Mouse (Mus musculus) embryonic facial prominence, embryonic 14.5 days (tissue): ENCODE results near the gene Reln. TPM values are rescaled to one million over a fixed set of nuclear protein-coding genes. Genes with fewer than 3 reads are reported as not detected.

Source experiments
- ATAC-seq: fragments of 200-750 bp; cut with Nextera tagmentation; 2 replicates; pipeline ENCODE4 v1.8.0; 2017; ENCODE audit warnings: low read depth, moderate number of reproducible peaks, moderate TSS enrichment
- DNase-seq: peaks from one replicate; pipeline ENCODE4 v3.0.0-alpha.2; 2015; ENCODE audit warnings: low spot score
- H3K27ac ChIP-seq: fragments of 300-500 bp; sonication (generic); replicated peaks from 2 replicates; pipeline ENCODE4 v1.5.1; 2014; ENCODE audit warnings: low read depth, mild to moderate bottlenecking, low read length, moderate library complexity
- H3K27me3 ChIP-seq: fragments of 300-500 bp; sonication (generic); replicated peaks from 2 replicates; pipeline ENCODE4 v1.6.1; 2014; ENCODE audit warnings: low read length; ENCODE audit not compliant: control insufficient read depth, insufficient read depth
- H3K36me3 ChIP-seq: fragments of 300-500 bp; sonication (generic); 2 replicates; pipeline ENCODE4 v1.6.1; 2014; ENCODE audit warnings: low read length, mixed read lengths; ENCODE audit not compliant: control insufficient read depth, insufficient read depth
- H3K4me1 ChIP-seq: fragments of 300-500 bp; sonication (generic); 2 replicates; pipeline ENCODE4 v1.6.1; 2014; ENCODE audit warnings: antibody characterized with exemption, low read length; ENCODE audit not compliant: control insufficient read depth, insufficient read depth
- H3K4me2 ChIP-seq: fragments of 300-500 bp; sonication (generic); 2 replicates; pipeline ENCODE4 v1.6.1; 2014; ENCODE audit warnings: low read depth, mild to moderate bottlenecking, low read length, moderate library complexity, mixed read lengths
- H3K4me3 ChIP-seq: fragments of 300-500 bp; sonication (generic); 2 replicates; pipeline ENCODE4 v1.5.1; 2014; ENCODE audit warnings: low read depth, mild to moderate bottlenecking, low read length
- H3K9ac ChIP-seq: fragments of 300-500 bp; sonication (generic); 2 replicates; pipeline ENCODE4 v1.6.1; 2014; ENCODE audit warnings: low read depth, mild to moderate bottlenecking, low read length, moderate library complexity, mixed read lengths
- H3K9me3 ChIP-seq: fragments of 300-500 bp; sonication (generic); 2 replicates; pipeline ENCODE4 v1.6.1; 2016; ENCODE audit warnings: low read length; ENCODE audit not compliant: control insufficient read depth
- WGBS: fragments of 180-500 bp; shearing (Covaris S2); extraction: QIAGEN DNeasy Blood & Tissue Kit; methylation state at CpG from one replicate; pipeline ENCODE4 v1.1.7; 2014; 5-methylcytosine and 5-hydroxymethylcytosine counted together
- polyA plus RNA-seq: library from polyadenylated mRNA; unstranded; fragments of >200 nt; fragmentation: Nextera tagmentation; extraction: Ambion mirVana; gene quantifications from 2 replicates; pipeline ENCODE4 v1.2.1, GENCODE M21; 2014

Gene Reln
- polyA plus RNA-seq, 1 experiment from 2014 or later, result 7.6 TPM

DNA sequence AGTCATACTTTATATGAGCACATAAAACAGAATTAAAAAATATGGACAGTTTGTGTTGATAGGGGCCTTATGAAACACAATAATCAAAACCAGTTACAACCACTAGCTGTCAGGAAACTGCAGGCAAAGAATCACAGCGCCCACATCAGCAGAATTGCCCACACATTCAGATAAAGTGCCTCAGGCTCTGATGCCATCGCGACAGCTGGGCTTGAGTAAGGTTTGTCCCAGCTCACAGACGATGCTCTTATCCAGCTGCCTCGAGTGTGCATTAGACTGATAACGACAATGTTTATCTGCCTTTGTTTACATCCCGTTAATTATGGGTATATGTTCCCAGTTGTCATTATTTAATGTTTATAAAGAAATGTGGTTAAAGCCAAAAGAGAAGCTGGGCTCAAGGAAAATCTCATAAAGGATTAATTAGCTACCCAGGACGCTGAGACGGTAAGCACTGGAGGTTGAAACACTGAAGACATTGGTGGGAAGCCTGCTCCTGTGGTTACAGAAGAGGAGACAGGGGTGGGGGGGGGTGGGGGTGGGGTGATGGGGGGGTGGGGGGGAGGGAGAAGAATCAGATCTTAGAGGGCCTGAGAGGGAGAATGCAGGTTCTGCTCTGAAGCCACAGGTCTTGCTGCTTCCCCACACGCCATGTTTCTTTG lies 492.7 kb downstream of the Reln start:
- Histone ChIP-seq H3K4me2 (no peak overlapping the region), H3K27ac (no peak overlapping the region), H3K9me3 (no peaks in the 10 kb centered on the region), H3K9ac (no peak overlapping the region), H3K4me3 (no peak overlapping the region), H3K27me3 (no peaks in the 10 kb centered on the region), H3K36me3 (no peaks in the 10 kb centered on the region), H3K4me1 (no peaks in the 10 kb centered on the region)
- 46% methylated on average over 10 of the region's 10 CpGs for WGBS
- DNase-seq, result no peak
- ATAC-seq, result no peak

- H3K9me3 ChIP-seq, result no peaks in the 10 kb centered on the region
- no peak overlapping the region for H3K9ac ChIP-seq
- no peak overlapping the region for H3K4me3 ChIP-seq
- H3K27me3 ChIP-seq, result no peaks in the 10 kb centered on the region
- 76% methylated on average over 6 of the region's 6 CpGs for WGBS
- ATAC-seq (no peak), DNase-seq (no peak)
- no peaks in the 10 kb centered on the region for H3K4me1 ChIP-seq
- no peaks in the 10 kb centered on the region for H3K36me3 ChIP-seq
- no peak overlapping the region for H3K27ac ChIP-seq
- H3K4me2 ChIP-seq, result no peak overlapping the region
These were observed 497.1 kb downstream of the Reln start for GRCm38 (mm10) chr5:21847438-21847837.

- Histone ChIP-seq H3K27me3 (no peaks in the 10 kb centered on the region), H3K27ac (no peak overlapping the region), H3K4me3 (no peak overlapping the region), H3K4me2 (no peak overlapping the region), H3K9ac (no peak overlapping the region), H3K9me3 (no peaks in the 10 kb centered on the region), H3K4me1 (no peaks in the 10 kb centered on the region), H3K36me3 (no peaks in the 10 kb centered on the region)
- no peak for DNase-seq
- WGBS, result 83% methylated on average over 20 of the region's 20 CpGs
- no peak for ATAC-seq
These were observed 497.7 kb downstream of the Reln start for GRCm38 (mm10) chr5:21846616-21847290.

- H3K4me3 ChIP-seq, result no peak overlapping the region
- ATAC-seq, result no peak
These were observed 499.8 kb downstream of the Reln start for GRCm38 (mm10) chr5:21844676-21845075.

More at GRCm38 (mm10) chr5:21844676-21845075, 499.8 kb downstream of the Reln start:
- Histone ChIP-seq H3K27me3 (no peaks in the 10 kb centered on the region), H3K9me3 (no peaks in the 10 kb centered on the region), H3K4me1 (no peaks in the 10 kb centered on the region), H3K27ac (no peak overlapping the region), H3K4me2 (no peak overlapping the region), H3K9ac (no peak overlapping the region), H3K36me3 (no peaks in the 10 kb centered on the region)
- DNase-seq, result no peak
- 71% methylated on average over 4 of the region's 4 CpGs for WGBS

Other genes with a start within 250 kb of the Reln start
- gene Orc5, start 205.7 kb upstream of the Reln start, polyA plus RNA-seq, result 31.5 and 37.5 TPM in 2 replicates